Mouse (Mus musculus): ENCODE measurements around the gene Hist2h2ac.

- TF ChIP-seq POLR2A (IDR thresholded peaks at IDR 0.05; ENCODE audit: control insufficient read depth, low read depth, low read length), result peak; percentile 97
- no peak for TF ChIP-seq CTCF (IDR thresholded peaks at IDR 0.05; ENCODE audit: control insufficient read depth, insufficient read depth, insufficient replicate concordance, low read depth, low read length)
These were observed 48.2 kb downstream of the Hist2h2ac start, which contains the start of gene Sf3b4 for GRCm38 (mm10) chr3:96172197-96173178.
